Mouse (Mus musculus): ENCODE results near the gene Olfr653. TPM values are rescaled to one million over a fixed set of nuclear protein-coding genes. Genes with fewer than 3 reads are reported as not detected.

The Olfr653 gene
- not detected for total RNA-seq (2021)
- long read RNA-seq, experiment 1 = 0 reads
- long read RNA-seq, experiment 2 = 0 reads

DNA sequence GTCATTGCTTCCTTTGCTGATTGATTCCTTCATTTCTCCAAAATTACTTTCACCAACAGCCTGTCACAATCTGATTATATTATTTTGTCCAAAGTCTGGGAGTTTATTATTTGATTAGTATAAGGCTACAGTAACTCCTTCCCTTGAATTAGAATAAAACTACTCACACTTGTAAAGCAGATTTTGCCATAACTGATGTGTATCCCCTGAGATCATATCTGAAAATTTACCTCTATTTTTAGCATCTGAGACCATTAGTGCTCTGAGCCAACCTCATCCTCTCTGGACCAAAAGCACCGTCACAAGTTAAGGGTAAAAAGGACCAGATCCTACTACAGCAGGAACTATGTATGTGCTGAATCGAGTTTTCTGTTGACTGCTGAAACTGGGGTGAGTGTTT is at the start of gene Olfr653:
TSS of gene Olfr653 (plus strand) at position 301 of the 400 bp plus-strand sequence.
- no peak for DNase-seq

GRCm38 (mm10) chr7:104549833-104550232 is 27.3 kb upstream of the Olfr653 start, which contains the start of gene Olfr651:
TSS of gene Olfr651 (plus strand) at chr7:104550133.
- no peak for DNase-seq

- no peak for DNase-seq
Observed at GRCm38 (mm10) chr7:104552700-104553099, 24.4 kb upstream of the Olfr653 start.

GRCm38 (mm10) chr7:104560601-104561000 is 16.5 kb upstream of the Olfr653 start, which contains the start of gene Olfr652:
TSS of gene Olfr652 (plus strand) at chr7:104560901.
- no peak for DNase-seq

DNA sequence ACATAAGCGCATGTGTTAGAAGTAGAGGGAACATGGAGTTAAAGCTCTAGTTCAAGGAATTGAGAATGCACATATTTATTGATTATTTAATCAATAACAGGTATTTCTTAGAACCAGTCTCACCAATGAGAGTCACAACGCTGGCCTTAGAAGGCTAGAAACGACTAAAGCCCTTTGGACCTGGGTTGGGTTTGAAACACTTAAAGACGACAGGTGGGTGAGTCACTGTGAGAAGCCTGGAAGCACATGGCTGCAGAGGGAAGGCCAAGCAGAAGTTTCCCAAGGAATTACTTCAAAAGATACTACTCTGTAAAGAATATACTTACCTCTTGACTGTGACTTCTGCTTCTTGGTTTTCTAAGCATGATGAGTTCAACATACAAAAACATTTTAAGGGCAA is 3.7 kb downstream of the Olfr653 start:
- DNase-seq = no peak

DNA sequence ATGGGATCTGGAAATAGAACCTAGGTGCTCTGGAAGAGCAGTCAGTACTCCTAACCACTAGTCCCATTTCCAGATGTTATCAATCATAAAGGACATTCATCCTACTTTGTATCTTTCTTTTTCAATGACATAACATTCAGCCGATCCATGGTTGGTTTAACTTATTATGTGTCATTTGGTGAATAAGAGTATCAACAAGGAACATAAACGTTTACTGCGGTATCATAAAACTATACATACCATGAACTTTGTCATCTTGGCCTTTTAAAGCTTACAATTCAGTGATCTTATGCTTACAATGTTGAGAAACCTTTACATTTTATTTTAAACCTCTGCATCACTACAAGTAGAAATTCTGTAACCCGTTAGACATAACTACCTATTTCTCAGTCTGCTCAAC is 4.3 kb downstream of the Olfr653 start:
- DNase-seq = no peak

- no peak for DNase-seq
Observed at GRCm38 (mm10) chr7:104586725-104587124, 9.6 kb downstream of the Olfr653 start, which contains the start of gene Olfr654. TSS of gene Olfr654 (plus strand) at chr7:104587025.

GRCm38 (mm10) chr7:104588274-104588673 is 11.2 kb downstream of the Olfr653 start:
- no peak for DNase-seq

DNA sequence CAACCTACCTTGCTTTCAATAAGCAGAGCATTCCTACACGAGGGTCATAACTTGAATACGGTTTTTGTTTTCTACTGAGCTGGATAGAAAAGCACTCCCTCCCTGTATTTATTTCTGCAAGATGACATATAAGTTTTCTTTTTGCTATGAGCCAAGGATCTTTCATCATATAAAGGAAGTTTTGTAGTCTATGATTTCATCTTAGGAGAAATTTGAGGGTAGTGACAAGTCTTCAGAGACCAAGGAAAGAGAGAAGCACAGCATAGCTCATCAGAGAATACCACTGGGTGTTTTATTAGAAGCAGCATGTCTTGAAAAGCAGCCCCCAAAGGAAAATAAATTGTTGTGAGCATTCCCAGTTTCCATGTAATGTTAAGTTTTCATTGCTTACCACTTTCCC is 24.6 kb downstream of the Olfr653 start, which contains the start of gene Olfr655:
TSS of gene Olfr655 (minus strand) at position 101 of the 400 bp plus-strand sequence.
- no peak for DNase-seq

GRCm38 (mm10) chr7:104603173-104603572 is 26.1 kb downstream of the Olfr653 start:
- no peak for DNase-seq

DNA sequence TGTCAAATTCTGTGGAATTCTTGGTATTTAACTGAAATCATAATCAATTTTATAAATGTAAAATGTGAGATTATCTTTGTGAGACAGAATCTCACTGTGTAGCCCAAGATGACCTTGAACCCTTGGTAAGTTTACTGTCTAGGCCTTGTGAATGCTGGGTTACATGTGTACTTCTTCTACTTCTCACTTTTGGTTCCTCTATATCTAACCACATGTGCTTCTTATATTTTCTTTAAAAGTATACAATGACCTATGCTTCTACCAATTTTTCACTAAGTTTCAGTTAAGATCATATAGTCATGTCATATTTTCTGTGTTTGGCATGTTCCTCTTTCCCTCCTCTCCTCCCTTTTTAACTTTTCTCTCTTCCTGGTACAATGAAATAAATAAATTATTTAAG is 27.6 kb downstream of the Olfr653 start:
- DNase-seq = no peak

DNA sequence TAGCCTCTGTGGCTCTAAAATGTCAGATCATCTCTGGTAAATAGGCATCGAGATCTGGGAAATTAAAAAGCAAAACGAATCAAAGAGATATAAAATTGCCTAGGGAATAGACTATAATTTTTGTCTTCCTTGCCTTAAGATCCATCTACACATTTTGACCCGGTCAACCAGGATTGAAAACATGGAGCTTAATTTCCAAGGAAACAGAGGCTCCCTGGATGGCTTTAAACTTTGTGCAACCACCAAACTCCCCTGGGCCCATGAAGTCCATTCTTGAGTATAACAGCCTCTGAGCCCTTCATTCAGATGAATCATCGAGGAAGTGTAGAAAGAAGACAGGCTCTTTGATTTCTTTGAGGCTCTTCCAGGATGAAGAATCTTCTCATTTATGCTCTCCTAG is 36.5 kb downstream of the Olfr653 start, which contains the start of gene Olfr656:
TSS of gene Olfr656 (plus strand) at position 301 of the 400 bp plus-strand sequence.
- no peak for DNase-seq

- no peak for DNase-seq
Observed at GRCm38 (mm10) chr7:104624494-104624893, 47.4 kb downstream of the Olfr653 start, which contains the start of gene Olfr657. TSS of gene Olfr657 (plus strand) at chr7:104624794.

Other genes with a start within 250 kb of the Olfr653 start
- gene Trim34b, start 247.8 kb upstream of the Olfr653 start, total RNA-seq (2021) = under 1 TPM in 1 of 2 experiments, not detected in 1; 0.16 TPM
- gene Trim12c, start 224.0 kb upstream of the Olfr653 start, total RNA-seq (2021) = 1 to 10 TPM; 2.5 TPM
- gene Trim30b, start 207.4 kb upstream of the Olfr653 start, total RNA-seq (2021) = not detected
- gene Trim30c, start 176.5 kb upstream of the Olfr653 start, total RNA-seq (2021) = not detected
- 1 to 10 TPM; 1.2 to 1.4 TPM for gene Trim30a, start 112.1 kb upstream of the Olfr653 start, total RNA-seq (2021)
- gene Trim30d, start 69.5 kb upstream of the Olfr653 start, total RNA-seq (2021) = under 1 TPM; 0.49 to 0.54 TPM
- gene Olfr651, start 27.2 kb upstream of the Olfr653 start, total RNA-seq (2021) = not detected
- not detected for gene Olfr652, start 16.4 kb upstream of the Olfr653 start, total RNA-seq (2021)
- not detected for gene Olfr654, start 9.7 kb downstream of the Olfr653 start, total RNA-seq (2021)
- not detected for gene Olfr655, start 24.5 kb downstream of the Olfr653 start, total RNA-seq (2021)
- gene Olfr656, start 36.6 kb downstream of the Olfr653 start, total RNA-seq (2021) = not detected
- not detected for gene Olfr657, start 47.5 kb downstream of the Olfr653 start, total RNA-seq (2021)
- gene Olfr658, start 70.0 kb downstream of the Olfr653 start, total RNA-seq (2021) = not detected
- not detected for gene Olfr659, start 89.4 kb downstream of the Olfr653 start, total RNA-seq (2021)
- not detected for gene Olfr661, start 109.2 kb downstream of the Olfr653 start, total RNA-seq (2021)
- not detected for gene Usp17le, start 200.2 kb downstream of the Olfr653 start, total RNA-seq (2021)

Data from gastrocnemius, postnatal 25 days (tissue).